Mouse (Mus musculus) embryo, embryonic 9.5 days (tissue): ENCODE results near the gene St6galnac3.

Experiments
- DNase-seq: peaks from one replicate; pipeline ENCODE4 v3.0.0-alpha.2; 2017; ENCODE audit errors: extremely low spot score

The St6galnac3 gene

GRCm38 (mm10) chr3:153291406-153292045, 433.4 kb downstream of the St6galnac3 start:
- no peak for DNase-seq

- DNase-seq = no peak
Measured at GRCm38 (mm10) chr3:153289971-153290370, 435.0 kb downstream of the St6galnac3 start.

DNA sequence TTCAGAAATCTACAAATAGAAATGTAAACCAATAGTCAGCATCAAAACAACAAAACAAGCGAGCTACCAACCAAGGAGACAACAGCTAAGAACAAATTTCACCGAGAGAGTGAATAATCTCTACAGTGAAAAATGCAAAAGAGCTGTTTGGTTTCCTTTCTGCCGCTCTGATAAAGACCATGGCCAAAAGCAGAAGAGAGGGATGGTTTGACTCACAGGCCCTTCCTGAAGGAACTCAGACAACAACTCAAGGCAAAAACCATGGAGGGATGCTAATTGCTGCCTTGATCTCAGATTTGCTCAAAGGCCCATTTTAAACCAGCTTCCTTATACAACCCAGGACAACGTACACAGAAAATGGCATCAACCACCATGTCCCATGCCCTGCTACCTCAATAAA, 437.4 kb downstream of the St6galnac3 start:
- DNase-seq = no peak

DNA sequence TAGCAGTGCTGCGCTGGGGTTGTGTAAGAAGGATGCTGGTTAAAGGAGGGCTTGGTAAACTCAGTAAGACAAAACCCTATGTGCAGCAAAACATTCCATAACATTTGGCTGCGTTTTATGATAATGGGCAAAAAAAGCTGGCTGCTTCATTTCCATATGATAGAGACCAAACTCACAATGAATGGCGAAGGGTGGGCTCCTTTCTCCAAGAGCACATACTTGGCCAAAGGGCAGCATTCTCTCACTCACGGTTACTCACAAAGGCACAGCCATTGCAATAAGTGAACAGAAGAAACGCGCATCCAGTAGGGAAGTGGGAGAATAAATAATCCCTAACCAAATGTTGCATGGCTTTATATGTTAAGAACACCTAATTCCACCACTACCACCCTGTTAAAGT, 437.9 kb downstream of the St6galnac3 start:
- no peak for DNase-seq

GRCm38 (mm10) chr3:153282123-153282765, 442.7 kb downstream of the St6galnac3 start:
- DNase-seq = no peak

GRCm38 (mm10) chr3:153278249-153278648, 446.7 kb downstream of the St6galnac3 start:
- no peak for DNase-seq

- DNase-seq = peak; percentile 46
Measured at GRCm38 (mm10) chr3:153277389-153277999, 447.5 kb downstream of the St6galnac3 start.

DNA sequence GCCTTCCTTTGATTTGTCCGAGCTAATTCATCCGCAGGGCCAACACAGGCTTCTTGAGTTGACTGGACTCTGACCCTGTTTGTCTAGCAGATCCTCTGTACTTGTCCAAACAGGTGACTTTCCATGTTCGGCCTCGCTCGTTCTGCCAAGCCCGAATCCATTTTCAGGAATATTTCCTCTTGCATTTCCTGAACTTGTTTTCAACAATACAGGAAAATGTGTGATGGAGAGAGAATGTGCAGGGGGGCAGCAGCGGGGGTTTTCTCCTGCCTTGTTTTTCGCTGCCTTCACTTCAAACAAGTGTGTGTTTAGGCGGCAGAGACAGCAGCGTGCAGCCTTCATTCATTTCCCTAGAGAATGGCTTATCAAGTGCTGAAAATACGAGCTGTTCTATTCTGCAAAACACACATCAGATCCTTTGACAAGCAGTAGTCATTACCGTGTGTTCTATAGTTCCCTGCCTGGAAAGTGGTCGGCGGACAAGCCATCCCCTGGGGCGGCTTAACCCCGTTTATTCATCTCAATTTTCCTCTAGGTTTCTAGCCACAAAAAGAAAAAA, 448.1 kb downstream of the St6galnac3 start:
- DNase-seq = no peak

GRCm38 (mm10) chr3:153276101-153276829, 448.7 kb downstream of the St6galnac3 start:
- no peak for DNase-seq

GRCm38 (mm10) chr3:153272241-153272640, 452.7 kb downstream of the St6galnac3 start:
- no peak for DNase-seq

- no peak for DNase-seq
Measured at GRCm38 (mm10) chr3:153267397-153267796, 457.6 kb downstream of the St6galnac3 start.

GRCm38 (mm10) chr3:153261985-153262384, 463.0 kb downstream of the St6galnac3 start:
- no peak for DNase-seq

- no peak for DNase-seq
Measured at GRCm38 (mm10) chr3:153260225-153260933, 464.6 kb downstream of the St6galnac3 start.

DNA sequence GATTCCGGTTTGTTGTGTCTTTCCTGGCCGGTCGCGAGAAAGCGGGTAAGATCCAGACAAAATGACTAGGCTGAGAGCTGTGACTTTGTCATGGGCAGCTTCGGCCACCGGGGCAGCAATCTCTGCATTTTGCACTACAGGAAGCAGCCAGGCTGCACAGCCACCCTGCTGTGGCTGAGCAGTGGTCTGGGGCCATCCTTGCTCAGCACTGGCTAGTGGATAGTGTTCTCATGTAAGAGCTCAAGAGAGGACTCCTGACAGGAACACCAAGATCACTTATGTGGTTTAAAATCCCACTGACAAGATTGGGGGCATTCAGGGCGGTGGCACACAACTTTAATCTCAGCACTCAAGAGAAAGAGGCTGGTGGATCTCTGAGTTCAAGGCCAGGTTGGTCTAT, 469.1 kb downstream of the St6galnac3 start:
- no peak for DNase-seq

- DNase-seq = no peak
Measured at GRCm38 (mm10) chr3:153251653-153252052, 473.3 kb downstream of the St6galnac3 start.

DNA sequence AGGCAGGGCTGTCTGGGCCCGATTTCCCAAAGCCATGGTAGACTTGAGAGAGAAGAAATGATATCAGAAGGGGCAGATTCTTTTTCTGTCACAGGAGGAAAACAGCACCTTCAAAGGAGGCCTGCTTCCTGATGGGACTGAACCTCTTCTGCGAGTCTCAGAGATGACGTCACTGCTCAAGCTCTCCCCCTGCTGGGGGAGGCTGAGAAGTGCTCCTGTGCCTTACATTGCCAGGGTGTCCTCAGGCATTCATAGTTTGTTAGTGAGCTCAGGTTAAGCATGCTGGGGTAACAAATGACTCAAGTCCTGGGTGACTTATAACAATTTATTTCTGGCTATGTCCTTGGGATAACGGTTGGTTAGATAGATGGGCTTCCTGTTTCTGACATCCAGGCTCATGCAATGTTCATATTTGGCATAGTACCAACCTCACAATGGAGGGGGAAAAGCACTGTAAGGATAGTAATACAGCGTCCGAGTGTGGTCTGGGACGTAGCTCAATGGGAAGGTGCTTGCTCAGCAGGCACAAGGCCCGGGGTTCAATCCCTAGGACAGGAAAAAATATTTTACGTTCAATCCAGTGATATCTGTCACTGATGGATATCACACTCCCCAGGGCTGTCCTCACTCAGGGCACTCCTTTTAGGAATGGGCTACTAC, 474.2 kb downstream of the St6galnac3 start:
- DNase-seq = peak; percentile 82

DNA sequence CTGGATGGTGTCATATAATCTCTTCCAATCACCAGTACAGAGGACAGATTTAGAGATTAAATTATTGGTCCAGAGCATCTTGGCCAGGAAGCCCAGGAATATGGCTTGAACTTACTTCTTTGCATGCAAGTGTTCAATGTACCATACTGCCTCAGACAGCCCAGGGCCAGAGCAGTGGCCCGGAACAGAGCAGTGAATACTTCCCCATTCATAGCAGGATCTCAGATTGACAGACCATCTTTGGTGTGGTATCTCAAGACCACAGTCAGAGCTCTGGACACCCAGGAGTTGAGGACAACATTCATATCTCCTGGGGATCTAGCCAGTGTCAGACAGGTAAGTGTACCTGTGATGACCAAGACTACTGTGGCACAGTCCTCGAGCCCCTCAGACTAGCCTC, 476.1 kb downstream of the St6galnac3 start:
- no peak for DNase-seq

DNA sequence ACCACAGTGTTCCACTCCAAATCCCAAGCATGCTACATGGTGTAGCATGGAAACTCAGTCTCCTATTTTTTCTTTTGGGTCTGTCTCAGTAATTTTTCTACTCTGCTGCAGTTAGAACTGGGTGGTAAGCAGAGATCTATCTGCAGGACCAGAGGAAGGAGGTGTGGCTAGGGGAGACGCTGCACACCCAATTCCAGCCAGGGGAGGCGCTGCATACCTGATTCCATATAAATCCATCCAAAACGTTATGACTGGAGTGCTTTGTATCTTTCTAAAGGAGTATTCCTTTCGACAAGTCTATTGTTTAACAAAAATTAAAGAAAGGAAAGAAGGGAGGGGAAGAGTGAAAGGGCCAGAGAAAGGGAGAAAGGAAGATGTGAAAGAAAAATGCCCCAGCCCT, 476.9 kb downstream of the St6galnac3 start:
- DNase-seq = no peak

DNA sequence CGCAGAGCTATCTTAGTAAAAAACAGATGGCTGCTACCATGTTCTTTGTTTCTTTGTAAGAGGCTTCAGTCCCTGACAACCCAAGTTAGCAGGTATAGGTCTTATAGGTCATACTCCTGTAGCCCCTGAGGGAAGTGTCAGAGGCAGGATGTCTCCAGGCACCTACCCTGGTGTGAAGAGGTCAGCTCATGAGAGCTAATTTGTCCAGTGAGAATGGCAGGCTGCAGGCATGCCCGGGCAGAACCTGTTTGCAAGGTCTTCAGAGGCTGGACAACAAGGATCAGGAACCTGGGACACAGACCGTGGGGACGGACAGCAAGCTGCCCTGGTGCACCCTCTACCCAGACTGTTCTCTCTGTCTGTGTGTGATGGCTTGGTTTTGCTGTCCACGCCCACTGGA, 482.4 kb downstream of the St6galnac3 start:
- peak; percentile 36 for DNase-seq

- no peak for DNase-seq
Measured at GRCm38 (mm10) chr3:153241134-153241533, 483.8 kb downstream of the St6galnac3 start.

DNA sequence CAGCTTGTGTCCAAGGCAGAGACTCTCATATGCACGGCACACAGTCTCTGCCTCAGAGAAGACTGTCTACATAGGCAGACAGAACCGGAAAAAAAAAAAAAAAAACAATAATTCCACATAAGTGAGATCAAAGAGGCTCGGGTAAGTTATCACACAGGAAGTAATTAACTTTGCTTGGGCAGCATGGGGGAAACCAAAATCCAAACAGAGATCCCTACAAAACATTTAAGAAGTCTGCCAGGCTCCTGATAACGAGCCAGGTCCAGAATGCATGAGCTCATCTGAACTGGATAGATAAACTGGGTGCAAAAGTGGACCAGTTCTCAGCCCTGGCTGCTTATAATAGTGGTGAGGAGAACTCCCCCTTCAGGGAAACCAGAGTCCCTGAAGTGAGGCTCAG, 484.6 kb downstream of the St6galnac3 start:
- no peak for DNase-seq
